Mouse (Mus musculus): ENCODE measurements at regions not wholly inside any gene's neighbourhood (a gene's known extent, or its start where the extent isn't known, plus 50 kb on each side); places are given as distances from the start of the nearest gene placed in this dataset.

GRCm38 (mm10) chr9:41523969-41524368 lies 362.5 kb upstream of the Ubash3b start:
- 88% methylated on average over 2 of the region's 2 CpGs for WGBS
- no peak overlapping the region for H3K27ac ChIP-seq (ENCODE audit: low read length)

GRCm38 (mm10) chr9:41522302-41522701 lies 360.8 kb upstream of the Ubash3b start:
- no peak for ATAC-seq (ENCODE audit: low read depth)
- 60% methylated on average over 1 of the region's 1 CpGs for WGBS
- Histone ChIP-seq H3K4me2 (ENCODE audit: low read depth, low read length) (no peak overlapping the region), H3K4me1 (replicated peaks; ENCODE audit: control insufficient read depth, insufficient read depth, low read length) (peaks cover 17% of the 10 kb centered on the region), H3K9ac (ENCODE audit: low read length) (no peak overlapping the region), H3K36me3 (ENCODE audit: control insufficient read depth, insufficient read depth, low read length) (no peaks in the 10 kb centered on the region), H3K9me3 (ENCODE audit: control insufficient read depth, low read length) (no peaks in the 10 kb centered on the region), H3K27ac (ENCODE audit: low read length) (no peak overlapping the region), H3K27me3 (ENCODE audit: control insufficient read depth, insufficient read depth, low read depth, low read length) (no peaks in the 10 kb centered on the region), H3K4me3 (ENCODE audit: low read length) (no peak overlapping the region)

More at GRCm38 (mm10) chr9:41523969-41524368, 362.5 kb upstream of the Ubash3b start:
- H3K36me3 ChIP-seq (ENCODE audit: control insufficient read depth, insufficient read depth, low read length): no peaks in the 10 kb centered on the region
- no peaks in the 10 kb centered on the region for H3K27me3 ChIP-seq (ENCODE audit: control insufficient read depth, insufficient read depth, low read depth, low read length)
- H3K4me3 ChIP-seq (ENCODE audit: low read length): no peak overlapping the region
- H3K4me1 ChIP-seq (replicated peaks; ENCODE audit: control insufficient read depth, insufficient read depth, low read length): peaks cover 17% of the 10 kb centered on the region
- H3K9ac ChIP-seq (ENCODE audit: low read length): no peak overlapping the region
- no peak overlapping the region for H3K4me2 ChIP-seq (ENCODE audit: low read depth, low read length)
- ATAC-seq (ENCODE audit: low read depth): no peak
- no peaks in the 10 kb centered on the region for H3K9me3 ChIP-seq (ENCODE audit: control insufficient read depth, low read length)

GRCm38 (mm10) chr9:41517787-41518186 lies 356.3 kb upstream of the Ubash3b start:
- no peak overlapping the region for H3K4me2 ChIP-seq (ENCODE audit: low read depth, low read length)
- ATAC-seq (ENCODE audit: low read depth): no peak
- H3K36me3 ChIP-seq (ENCODE audit: control insufficient read depth, insufficient read depth, low read length): no peaks in the 10 kb centered on the region
- no peaks in the 10 kb centered on the region for H3K27me3 ChIP-seq (ENCODE audit: control insufficient read depth, insufficient read depth, low read depth, low read length)
- H3K4me1 ChIP-seq (replicated peaks; ENCODE audit: control insufficient read depth, insufficient read depth, low read length): no peaks in the 10 kb centered on the region
- H3K9ac ChIP-seq (ENCODE audit: low read length): no peak overlapping the region
- WGBS: 79% methylated on average over 2 of the region's 2 CpGs
- H3K27ac ChIP-seq (ENCODE audit: low read length): no peak overlapping the region
- no peaks in the 10 kb centered on the region for H3K9me3 ChIP-seq (ENCODE audit: control insufficient read depth, low read length)
- H3K4me3 ChIP-seq (ENCODE audit: low read length): no peak overlapping the region

- Histone ChIP-seq H3K36me3 (ENCODE audit: control insufficient read depth, insufficient read depth, low read length) (no peaks in the 10 kb centered on the region), H3K4me3 (ENCODE audit: low read length) (no peak overlapping the region), H3K9ac (ENCODE audit: low read length) (no peak overlapping the region), H3K27ac (ENCODE audit: low read length) (no peak overlapping the region), H3K27me3 (ENCODE audit: control insufficient read depth, insufficient read depth, low read depth, low read length) (no peaks in the 10 kb centered on the region), H3K9me3 (ENCODE audit: control insufficient read depth, low read length) (no peaks in the 10 kb centered on the region), H3K4me1 (replicated peaks; ENCODE audit: control insufficient read depth, insufficient read depth, low read length) (no peaks in the 10 kb centered on the region), H3K4me2 (ENCODE audit: low read depth, low read length) (no peak overlapping the region)
- WGBS: 56% methylated on average over 2 of the region's 2 CpGs
- ATAC-seq (ENCODE audit: low read depth): no peak
Observed at GRCm38 (mm10) chr9:41517053-41517696, 355.7 kb upstream of the Ubash3b start.

- H3K4me1 ChIP-seq (replicated peaks; ENCODE audit: control insufficient read depth, insufficient read depth, low read length): no peaks in the 10 kb centered on the region
- ATAC-seq (ENCODE audit: low read depth): no peak
Observed at GRCm38 (mm10) chr9:41515192-41515591, 353.7 kb upstream of the Ubash3b start.

GRCm38 (mm10) chr9:41513701-41514100 lies 352.2 kb upstream of the Ubash3b start:
- no peaks in the 10 kb centered on the region for H3K4me1 ChIP-seq (replicated peaks; ENCODE audit: control insufficient read depth, insufficient read depth, low read length)
- H3K9ac ChIP-seq (ENCODE audit: low read length): no peak overlapping the region
- H3K27ac ChIP-seq (ENCODE audit: low read length): no peak overlapping the region
- H3K36me3 ChIP-seq (ENCODE audit: control insufficient read depth, insufficient read depth, low read length): no peaks in the 10 kb centered on the region
- 19% methylated on average over 1 of the region's 1 CpGs for WGBS
- H3K27me3 ChIP-seq (ENCODE audit: control insufficient read depth, insufficient read depth, low read depth, low read length): no peaks in the 10 kb centered on the region
- H3K4me2 ChIP-seq (ENCODE audit: low read depth, low read length): no peak overlapping the region
- no peak for ATAC-seq (ENCODE audit: low read depth)
- H3K4me3 ChIP-seq (ENCODE audit: low read length): no peak overlapping the region
- H3K9me3 ChIP-seq (ENCODE audit: control insufficient read depth, low read length): no peaks in the 10 kb centered on the region

More at GRCm38 (mm10) chr9:41515192-41515591, 353.7 kb upstream of the Ubash3b start:
- no peaks in the 10 kb centered on the region for H3K27me3 ChIP-seq (ENCODE audit: control insufficient read depth, insufficient read depth, low read depth, low read length)
- H3K4me3 ChIP-seq (ENCODE audit: low read length): no peak overlapping the region
- H3K4me2 ChIP-seq (ENCODE audit: low read depth, low read length): no peak overlapping the region
- no peaks in the 10 kb centered on the region for H3K36me3 ChIP-seq (ENCODE audit: control insufficient read depth, insufficient read depth, low read length)
- no peak overlapping the region for H3K27ac ChIP-seq (ENCODE audit: low read length)
- no peaks in the 10 kb centered on the region for H3K9me3 ChIP-seq (ENCODE audit: control insufficient read depth, low read length)
- H3K9ac ChIP-seq (ENCODE audit: low read length): no peak overlapping the region

- no peaks in the 10 kb centered on the region for H3K36me3 ChIP-seq (ENCODE audit: control insufficient read depth, insufficient read depth, low read length)
- no peaks in the 10 kb centered on the region for H3K4me1 ChIP-seq (replicated peaks; ENCODE audit: control insufficient read depth, insufficient read depth, low read length)
- H3K27ac ChIP-seq (ENCODE audit: low read length): no peak overlapping the region
- H3K4me2 ChIP-seq (ENCODE audit: low read depth, low read length): no peak overlapping the region
- H3K9ac ChIP-seq (ENCODE audit: low read length): no peak overlapping the region
- no peak overlapping the region for H3K4me3 ChIP-seq (ENCODE audit: low read length)
- ATAC-seq (ENCODE audit: low read depth): no peak
- 43% methylated on average over 2 of the region's 2 CpGs for WGBS
- H3K9me3 ChIP-seq (ENCODE audit: control insufficient read depth, low read length): no peaks in the 10 kb centered on the region
- H3K27me3 ChIP-seq (ENCODE audit: control insufficient read depth, insufficient read depth, low read depth, low read length): no peaks in the 10 kb centered on the region
Observed at GRCm38 (mm10) chr9:41509597-41509996, 348.1 kb upstream of the Ubash3b start.

GRCm38 (mm10) chr9:41508746-41509145 lies 347.2 kb upstream of the Ubash3b start:
- no peaks in the 10 kb centered on the region for H3K4me1 ChIP-seq (replicated peaks; ENCODE audit: control insufficient read depth, insufficient read depth, low read length)
- H3K9me3 ChIP-seq (ENCODE audit: control insufficient read depth, low read length): no peaks in the 10 kb centered on the region
- ATAC-seq (ENCODE audit: low read depth): no peak
- no peaks in the 10 kb centered on the region for H3K27me3 ChIP-seq (ENCODE audit: control insufficient read depth, insufficient read depth, low read depth, low read length)
- WGBS: 93% methylated on average over 5 of the region's 5 CpGs
- H3K36me3 ChIP-seq (ENCODE audit: control insufficient read depth, insufficient read depth, low read length): no peaks in the 10 kb centered on the region
- no peak overlapping the region for H3K9ac ChIP-seq (ENCODE audit: low read length)
- no peak overlapping the region for H3K4me2 ChIP-seq (ENCODE audit: low read depth, low read length)
- no peak overlapping the region for H3K27ac ChIP-seq (ENCODE audit: low read length)
- no peak overlapping the region for H3K4me3 ChIP-seq (ENCODE audit: low read length)

GRCm38 (mm10) chr9:41498326-41498725 lies 336.8 kb upstream of the Ubash3b start:
- Histone ChIP-seq H3K27me3 (ENCODE audit: control insufficient read depth, insufficient read depth, low read depth, low read length) (no peaks in the 10 kb centered on the region), H3K27ac (ENCODE audit: low read length) (no peak overlapping the region), H3K36me3 (ENCODE audit: control insufficient read depth, insufficient read depth, low read length) (no peaks in the 10 kb centered on the region), H3K4me2 (ENCODE audit: low read depth, low read length) (no peak overlapping the region), H3K4me1 (replicated peaks; ENCODE audit: control insufficient read depth, insufficient read depth, low read length) (no peaks in the 10 kb centered on the region), H3K4me3 (ENCODE audit: low read length) (no peak overlapping the region), H3K9me3 (ENCODE audit: control insufficient read depth, low read length) (no peaks in the 10 kb centered on the region), H3K9ac (ENCODE audit: low read length) (no peak overlapping the region)
- no peak for ATAC-seq (ENCODE audit: low read depth)
- 71% methylated on average over 5 of the region's 5 CpGs for WGBS

GRCm38 (mm10) chr9:41490112-41490511 lies 328.6 kb upstream of the Ubash3b start:
- 80% methylated on average over 3 of the region's 3 CpGs for WGBS
- Histone ChIP-seq H3K36me3 (ENCODE audit: control insufficient read depth, insufficient read depth, low read length) (no peaks in the 10 kb centered on the region), H3K9ac (ENCODE audit: low read length) (no peak overlapping the region), H3K27me3 (ENCODE audit: control insufficient read depth, insufficient read depth, low read depth, low read length) (no peaks in the 10 kb centered on the region), H3K4me1 (replicated peaks; ENCODE audit: control insufficient read depth, insufficient read depth, low read length) (no peaks in the 10 kb centered on the region), H3K9me3 (ENCODE audit: control insufficient read depth, low read length) (no peaks in the 10 kb centered on the region), H3K4me3 (ENCODE audit: low read length) (no peak overlapping the region), H3K4me2 (ENCODE audit: low read depth, low read length) (no peak overlapping the region), H3K27ac (ENCODE audit: low read length) (no peak overlapping the region)
- no peak for ATAC-seq (ENCODE audit: low read depth)
